Mouse (Mus musculus) MEL (cell line): ENCODE results near the gene Helz. TPM values are rescaled to one million over a fixed set of nuclear protein-coding genes. Genes with fewer than 3 reads are reported as not detected.

Experiments used
- DNase-seq: peaks from one replicate; pipeline ENCODE4 v3.0.0; 2011; ENCODE audit warnings: low read depth, low spot score
- H3K27ac ChIP-seq: 2 replicates; pipeline ENCODE4 v1.5.1; 2012; ENCODE audit warnings: low read depth, mild to moderate bottlenecking, control low read depth, low read length, moderate library complexity; ENCODE audit not compliant: control insufficient read depth
- H3K27me3 ChIP-seq, 2 experiments: fragments of 150-350 bp in 1 of 2; sonication (generic) in 1 of 2; 2 replicates each; pipeline ENCODE4 v1.6.1; 2012; ENCODE audit warnings: low read length in 2 of 2, mild to moderate bottlenecking in 2 of 2, improper control_type of control experiment in 1 of 2, moderate library complexity in 1 of 2; ENCODE audit not compliant: insufficient read depth in 2 of 2, control insufficient read depth in 1 of 2
- H3K36me3 ChIP-seq, 2 experiments: 2 replicates each; pipeline ENCODE4 v1.6.1; 2012 to 2014; ENCODE audit warnings: low read length in 2 of 2, improper control_type of control experiment in 1 of 2, inconsistent platforms in 1 of 2, mild to moderate bottlenecking in 1 of 2; ENCODE audit not compliant: insufficient read depth in 2 of 2, control insufficient read depth in 1 of 2
- H3K4me1 ChIP-seq, 2 experiments: fragments of 150-350 bp in 1 of 2; sonication (generic) in 1 of 2; 2 replicates each; pipeline ENCODE4 v1.6.1; 2012; ENCODE audit warnings: low read length in 2 of 2, improper control_type of control experiment in 1 of 2, mild to moderate bottlenecking in 1 of 2; ENCODE audit not compliant: insufficient read depth in 2 of 2, control insufficient read depth in 1 of 2
- H3K4me3 ChIP-seq, 2 experiments: fragments of 150-350 bp in 1 of 2; sonication (generic) in 1 of 2; 2 replicates each; pipeline ENCODE4 v1.5.1; 2012; ENCODE audit warnings: low read depth in 2 of 2, low read length in 2 of 2, mild to moderate bottlenecking in 2 of 2, moderate library complexity in 2 of 2, control low read depth in 1 of 2, improper control_type of control experiment in 1 of 2; ENCODE audit not compliant: control insufficient read depth in 1 of 2, insufficient read depth in 1 of 2
- H3K79me2 ChIP-seq: 2 replicates; pipeline ENCODE4 v1.6.1; 2012; ENCODE audit warnings: mild to moderate bottlenecking, low read length, moderate library complexity; ENCODE audit not compliant: control insufficient read depth, poor library complexity, insufficient read depth
- H3K9ac ChIP-seq: 2 replicates; pipeline ENCODE4 v1.6.1; 2012; ENCODE audit warnings: low read depth, mild to moderate bottlenecking, control low read depth, low read length, moderate library complexity; ENCODE audit not compliant: control insufficient read depth, poor library complexity, severe bottlenecking
- H3K9me3 ChIP-seq: fragments of 150-350 bp; sonication (generic); replicated peaks from 2 replicates; pipeline ENCODE4 v1.6.1; 2012; ENCODE audit warnings: mild to moderate bottlenecking, low read length, improper control_type of control experiment, moderate library complexity; ENCODE audit not compliant: insufficient read depth
- BHLHE40 ChIP-seq: IDR thresholded peaks from 2 replicates; pipeline ENCODE4 v1.6.1; 2012; ENCODE audit warnings: low read depth, mild to moderate bottlenecking, inconsistent platforms, low read length, improper control_type of control experiment, borderline replicate concordance
- CHD1 ChIP-seq: IDR thresholded peaks from 2 replicates; pipeline ENCODE4 v1.6.1; 2012; ENCODE audit warnings: low read depth, mild to moderate bottlenecking, inconsistent platforms, low read length, improper control_type of control experiment
- CTCF ChIP-seq, 3 experiments: IDR thresholded peaks in 2 of 3; conservative IDR thresholded peaks in 1 of 3; 2 replicates each; pipeline ENCODE4 v1.5.1; 2011 to 2012; ENCODE audit warnings: low read length in 3 of 3, low read depth in 2 of 3, mild to moderate bottlenecking in 2 of 3, improper control_type of control experiment in 1 of 3, inconsistent platforms in 1 of 3, mixed read lengths in 1 of 3, moderate library complexity in 1 of 3; ENCODE audit not compliant: control insufficient read depth in 1 of 3, insufficient read depth in 1 of 3, poor library complexity in 1 of 3, severe bottlenecking in 1 of 3
- ELF1 ChIP-seq: IDR thresholded peaks from 2 replicates; pipeline ENCODE4 v1.6.1; 2014; ENCODE audit warnings: low read depth, mild to moderate bottlenecking, inconsistent platforms, low read length, improper control_type of control experiment, moderate library complexity
- EP300 ChIP-seq, 2 experiments: IDR thresholded peaks; 2 replicates each; pipeline ENCODE4 v1.6.1; 2011; ENCODE audit warnings: improper control_type of control experiment in 2 of 2, low read length in 2 of 2, low read depth in 1 of 2, mild to moderate bottlenecking in 1 of 2
- GATA1 ChIP-seq: IDR thresholded peaks from 2 replicates; pipeline ENCODE4 v1.6.1; 2011; ENCODE audit warnings: low read depth, low read length, improper control_type of control experiment
- KAT2A ChIP-seq: conservative IDR thresholded peaks from 2 replicates; pipeline ENCODE4 v1.6.1; 2012; ENCODE audit warnings: low read depth, low read length, improper control_type of control experiment, inconsistent platforms
- MYB ChIP-seq: IDR thresholded peaks from 2 replicates; pipeline ENCODE4 v1.6.1; 2011; ENCODE audit warnings: mild to moderate bottlenecking, low read depth, low read length, improper control_type of control experiment
- POLR2AphosphoS2 ChIP-seq: IDR thresholded peaks from 2 replicates; pipeline ENCODE4 v1.6.1; 2011; ENCODE audit warnings: low read length, improper control_type of control experiment
- POLR2AphosphoS5 ChIP-seq: IDR thresholded peaks from 2 replicates; pipeline ENCODE4 v1.6.1; 2012; ENCODE audit warnings: low read depth, borderline replicate concordance, mild to moderate bottlenecking, inconsistent platforms, low read length, moderate library complexity, mixed read lengths
- RCOR1 ChIP-seq: IDR thresholded peaks from 2 replicates; pipeline ENCODE4 v1.6.1; 2012; ENCODE audit warnings: low read depth, mild to moderate bottlenecking, inconsistent platforms, low read length, improper control_type of control experiment
- SIN3A ChIP-seq: IDR thresholded peaks from 2 replicates; pipeline ENCODE4 v1.6.1; 2012; ENCODE audit warnings: low read length, improper control_type of control experiment, inconsistent platforms
- TBP ChIP-seq: IDR thresholded peaks from 2 replicates; pipeline ENCODE4 v1.8.0; 2011; ENCODE audit warnings: low read depth, low read length, improper control_type of control experiment
- UBTF ChIP-seq: IDR thresholded peaks from 2 replicates; pipeline ENCODE4 v1.6.1; 2012; ENCODE audit warnings: low read depth, mild to moderate bottlenecking, inconsistent platforms, low read length, improper control_type of control experiment, moderate library complexity, borderline replicate concordance; ENCODE audit not compliant: insufficient read depth
- ZKSCAN1 ChIP-seq: IDR thresholded peaks from 2 replicates; pipeline ENCODE4 v1.6.1; 2012; ENCODE audit warnings: low read depth, mild to moderate bottlenecking, inconsistent platforms, low read length, improper control_type of control experiment, moderate library complexity
- ZMIZ1 ChIP-seq: IDR thresholded peaks from 2 replicates; pipeline ENCODE4 v1.6.1; 2012; ENCODE audit warnings: low read depth, mild to moderate bottlenecking, inconsistent platforms, low read length, improper control_type of control experiment, moderate library complexity
- ZNF384 ChIP-seq: IDR thresholded peaks from 2 replicates; pipeline ENCODE4 v1.6.1; 2012; ENCODE audit warnings: low read depth, mild to moderate bottlenecking, inconsistent platforms, low read length, improper control_type of control experiment
- polyA plus RNA-seq, 2 experiments: library from polyadenylated mRNA; stranded (reverse) in 1 of 2; unstranded in 1 of 2; fragments of >175 nt in 1 of 2; fragments of >200 nt in 1 of 2; gene quantifications; 2 replicates each; pipeline versions ENCODE4 v1.2.1 to v1.2.4; 2012; ENCODE audit warnings: low replicate concordance in 2 of 2, low read depth in 1 of 2; ENCODE audit not compliant: insufficient read length in 2 of 2, insufficient read depth in 1 of 2, missing spikeins in 1 of 2
- total RNA-seq: library from RNA; depleted of rRNA; stranded (reverse); fragments of 300-350 nt; gene quantifications from 2 replicates; pipeline ENCODE4 v1.2.3, GENCODE M21; 2012

Gene Helz
- total and polyA plus RNA-seq, 3 experiments = 15.1 to 41.0 (median 39.9) TPM

GRCm38 (mm10) chr11:107729141-107729540, 181.4 kb downstream of the Helz start:
- Histone ChIP-seq H3K36me3 (no peaks in the 10 kb centered on the region), H3K79me2 (no peaks in the 10 kb centered on the region), H3K27ac (no peak overlapping the region), H3K4me3 (no peak overlapping the region), H3K9ac (no peak overlapping the region), H3K4me1 (peaks cover 2 to 8% of the 10 kb centered on the region in 2 experiments; a peak in 3 of 4 replicates), H3K27me3 (peaks cover 5 to 8% of the 10 kb centered on the region in 2 experiments), H3K9me3 (no peaks in the 10 kb centered on the region)
- TF ChIP-seq EP300 (IDR thresholded peaks at IDR 0.05; ENCODE audit: low read depth in 1 of 2, low read length in 2 of 2) (no peak), CHD1 (no peak), ELF1 (no peak), ZNF384 (no peak), GATA1 (no peak), POLR2AphosphoS5 (no peak), ZKSCAN1 (no peak)
- no peak for DNase-seq

- Histone ChIP-seq H3K9ac (no peak overlapping the region), H3K9me3 (no peaks in the 10 kb centered on the region), H3K27ac (no peak overlapping the region), H3K27me3 (peaks cover 5 to 8% of the 10 kb centered on the region in 2 experiments), H3K4me1 (no peaks in the 10 kb centered on the region), H3K4me3 (no peak overlapping the region), H3K36me3 (no peaks in the 10 kb centered on the region), H3K79me2 (no peaks in the 10 kb centered on the region)
- no peak for TF ChIP-seq MYB
- no peak for TF ChIP-seq CTCF (IDR thresholded peaks at IDR 0.05 in 2 of 3, conservative IDR thresholded peaks at IDR 0.05 in 1 of 3; ENCODE audit: control insufficient read depth in 1 of 3, insufficient read depth in 1 of 3, low read depth in 2 of 3, low read length in 3 of 3, poor library complexity in 1 of 3, severe bottlenecking in 1 of 3)
- no peak for TF ChIP-seq POLR2AphosphoS5
- TF ChIP-seq BHLHE40 = no peak
- TF ChIP-seq RCOR1 = no peak
- TF ChIP-seq CHD1 = no peak
- no peak for TF ChIP-seq ZMIZ1
- no peak for TF ChIP-seq UBTF
- TF ChIP-seq GATA1 = no peak
- TF ChIP-seq KAT2A = no peak
- TF ChIP-seq SIN3A = no peak
- TF ChIP-seq TBP = no peak
- TF ChIP-seq POLR2AphosphoS2 = no peak
- DNase-seq = no peak
These were observed 183.2 kb downstream of the Helz start for GRCm38 (mm10) chr11:107730940-107731339.
